Mouse (Mus musculus) cerebellum, adult 2 months (tissue): ENCODE measurements around the gene Grk3.

Source experiments
- CTCF ChIP-seq: fragments of 200-500 bp; IDR thresholded peaks from 2 replicates; pipeline ENCODE4 v1.5.1; 2011; ENCODE audit warnings: low read depth, mild to moderate bottlenecking, control low read depth, low read length, moderate library complexity, borderline replicate concordance; ENCODE audit not compliant: insufficient read depth
- POLR2A ChIP-seq: fragments of 200-500 bp; IDR thresholded peaks from 2 replicates; pipeline ENCODE4 v1.6.1; 2011; ENCODE audit warnings: low read length, control low read depth, borderline replicate concordance; ENCODE audit not compliant: insufficient read depth

DNA sequence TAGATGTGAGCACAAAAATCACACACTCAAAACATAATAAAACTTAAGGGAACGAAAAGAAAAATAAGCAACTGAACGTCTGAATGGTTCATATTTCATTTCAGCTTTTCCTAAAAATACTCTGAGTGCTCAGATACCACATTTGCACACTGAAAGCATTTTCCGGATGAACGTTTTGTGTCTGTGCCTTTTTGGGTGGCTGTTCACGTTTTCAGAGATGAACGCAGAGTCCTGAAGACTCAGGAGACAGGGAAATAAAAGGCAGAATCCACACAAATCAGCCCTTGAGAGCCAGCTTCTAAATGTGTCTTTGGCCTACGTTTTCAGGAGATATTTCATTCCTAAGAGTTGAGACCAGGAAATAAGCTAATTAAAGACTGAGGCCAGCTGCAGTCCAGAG is 69.7 kb downstream of the Grk3 start:
- TF ChIP-seq POLR2A (no peak), CTCF (no peak)
